Mouse (Mus musculus): ENCODE results near the gene Gigyf1.

Gigyf1 gene

GRCm38 (mm10) chr5:137513951-137514721, 4.2 kb upstream of the Gigyf1 start:
- no peak for DNase-seq (ENCODE audit: low spot score in 2 of 2)

- DNase-seq (ENCODE audit: low spot score in 2 of 2) = no peak
Observed at GRCm38 (mm10) chr5:137514811-137515210, 3.5 kb upstream of the Gigyf1 start.

GRCm38 (mm10) chr5:137519691-137520550, 1.6 kb downstream of the Gigyf1 start:
- DNase-seq (ENCODE audit: low spot score in 2 of 2) = no peak

- DNase-seq (ENCODE audit: low spot score in 2 of 2) = no peak
Observed at GRCm38 (mm10) chr5:137521861-137522260, 3.5 kb downstream of the Gigyf1 start.

GRCm38 (mm10) chr5:137522711-137523110, 4.4 kb downstream of the Gigyf1 start:
- no peak for DNase-seq (ENCODE audit: low spot score in 2 of 2)

- DNase-seq (ENCODE audit: low spot score in 2 of 2) = no peak
Observed at GRCm38 (mm10) chr5:137523396-137524250, 5.3 kb downstream of the Gigyf1 start.

- no peak for DNase-seq (ENCODE audit: low spot score in 2 of 2)
Observed at GRCm38 (mm10) chr5:137524251-137524515, 5.8 kb downstream of the Gigyf1 start.

- no peak for DNase-seq (ENCODE audit: low spot score in 2 of 2)
Observed at GRCm38 (mm10) chr5:137524671-137525070, 6.3 kb downstream of the Gigyf1 start.

- DNase-seq (ENCODE audit: low spot score in 2 of 2) = no peak
Observed at GRCm38 (mm10) chr5:137525511-137525910, 7.2 kb downstream of the Gigyf1 start.

GRCm38 (mm10) chr5:137526192-137526936, 8.0 kb downstream of the Gigyf1 start:
- no peak for DNase-seq (ENCODE audit: low spot score in 2 of 2)

GRCm38 (mm10) chr5:137527413-137527812, 9.1 kb downstream of the Gigyf1 start:
- DNase-seq (ENCODE audit: low spot score in 2 of 2) = no peak

GRCm38 (mm10) chr5:137528247-137528968, 10.1 kb downstream of the Gigyf1 start:
- DNase-seq (ENCODE audit: low spot score in 2 of 2) = no peak

- no peak for DNase-seq (ENCODE audit: low spot score in 2 of 2)
Observed at GRCm38 (mm10) chr5:137529221-137529995, 11.1 kb downstream of the Gigyf1 start.

GRCm38 (mm10) chr5:137530075-137530474, 11.7 kb downstream of the Gigyf1 start:
- DNase-seq (ENCODE audit: low spot score in 2 of 2) = no peak

- no peak for DNase-seq (ENCODE audit: low spot score in 2 of 2)
Observed at GRCm38 (mm10) chr5:137530588-137531413, 12.5 kb downstream of the Gigyf1 start.

GRCm38 (mm10) chr5:137531414-137532130, 13.2 kb downstream of the Gigyf1 start:
- peak in 1 of 2 experiments; percentile 54 for DNase-seq (ENCODE audit: low spot score in 2 of 2)

GRCm38 (mm10) chr5:137532131-137532807, 13.9 kb downstream of the Gigyf1 start:
- DNase-seq (ENCODE audit: low spot score in 2 of 2) = no peak

- no peak for DNase-seq (ENCODE audit: low spot score in 2 of 2)
Observed at GRCm38 (mm10) chr5:137532808-137533116, 14.4 kb downstream of the Gigyf1 start.

Measured in frontal cortex, postnatal 25 days (tissue).